Mouse (Mus musculus): ENCODE data around the gene Slc25a44. TPM values are rescaled to one million over a fixed set of nuclear protein-coding genes. Genes with fewer than 3 reads are reported as not detected.

Gene Slc25a44
- polyA plus RNA-seq (2012; ENCODE audit: insufficient read depth, insufficient read length, missing spikeins) = 71.0 and 78.1 TPM in 2 replicates

- H3K4me3 ChIP-seq (ENCODE audit: insufficient read depth, low read depth, low read length) = peak within 1 kb of the TSS; percentile 78
- peak within 1 kb of the TSS; percentile 64 for H3K27ac ChIP-seq (replicated peaks; ENCODE audit: low read depth, low read length)
- peaks cover 2% of the 10 kb centered on the region; the same call in 1 of the 2 replicates for H3K4me1 ChIP-seq (ENCODE audit: control insufficient read depth, insufficient read depth, insufficient read length, low read length)
These were observed at the start of gene Slc25a44 for GRCm38 (mm10) chr3:88424605-88425329. Gene Slc25a44 (minus strand): TSS chr3:88425139.

GRCm38 (mm10) chr3:88473571-88473970 is 48.6 kb upstream of the Slc25a44 start:
- Histone ChIP-seq H3K27ac (replicated peaks; ENCODE audit: low read depth, low read length) (no peak overlapping the region), H3K4me3 (ENCODE audit: insufficient read depth, low read depth, low read length) (no peak overlapping the region), H3K4me1 (ENCODE audit: control insufficient read depth, insufficient read depth, insufficient read length, low read length) (no peaks in the 10 kb centered on the region)

DNA sequence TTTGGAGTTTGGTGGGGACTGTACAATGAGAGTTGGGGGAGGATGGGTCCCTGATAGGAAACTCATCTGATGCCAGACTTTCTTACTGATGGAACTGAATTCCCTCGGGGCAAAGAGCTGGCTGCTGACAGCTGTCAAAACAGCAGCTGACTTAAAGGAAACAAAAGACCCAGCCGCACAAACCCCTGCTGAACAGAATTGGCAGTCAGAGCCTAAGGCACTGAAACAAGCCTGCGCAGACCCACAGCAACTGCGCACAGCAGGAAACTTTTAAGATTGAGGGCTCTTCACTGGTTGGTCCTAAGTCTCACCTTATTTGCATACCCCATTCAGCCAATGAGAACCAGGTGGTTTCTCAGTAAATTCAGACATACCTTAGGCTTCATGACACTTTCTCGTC is 48.1 kb upstream of the Slc25a44 start:
- Histone ChIP-seq H3K27ac (replicated peaks; ENCODE audit: low read depth, low read length) (no peak overlapping the region), H3K4me3 (ENCODE audit: insufficient read depth, low read depth, low read length) (no peak overlapping the region), H3K4me1 (ENCODE audit: control insufficient read depth, insufficient read depth, insufficient read length, low read length) (no peaks in the 10 kb centered on the region)

- H3K4me3 ChIP-seq (ENCODE audit: insufficient read depth, low read depth, low read length) = no peak overlapping the region
- no peaks in the 10 kb centered on the region for H3K4me1 ChIP-seq (ENCODE audit: control insufficient read depth, insufficient read depth, insufficient read length, low read length)
- H3K27ac ChIP-seq (replicated peaks; ENCODE audit: low read depth, low read length) = no peak overlapping the region
These were observed 46.1 kb upstream of the Slc25a44 start for GRCm38 (mm10) chr3:88470943-88471479.

DNA sequence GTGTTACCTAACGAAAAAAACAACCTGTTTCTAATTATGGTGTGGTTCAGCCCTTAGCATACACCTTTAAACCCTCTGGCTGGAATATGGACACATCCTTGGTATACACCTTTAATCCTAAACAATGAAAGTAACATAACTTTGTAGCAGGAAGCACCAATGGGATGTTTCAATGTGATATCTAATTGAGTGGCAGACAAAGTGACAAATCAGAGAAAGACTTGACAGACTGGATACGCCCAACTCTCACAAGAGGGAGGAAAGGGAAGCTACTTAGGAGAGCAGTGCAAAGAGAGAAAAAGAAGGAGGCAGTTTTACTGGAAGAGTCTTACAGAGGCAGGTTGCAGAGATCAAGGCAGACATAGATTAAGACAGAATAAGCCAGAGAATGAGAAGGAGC is 44.5 kb upstream of the Slc25a44 start:
- H3K4me3 ChIP-seq (ENCODE audit: insufficient read depth, low read depth, low read length) = no peak overlapping the region
- H3K4me1 ChIP-seq (ENCODE audit: control insufficient read depth, insufficient read depth, insufficient read length, low read length) = peaks cover 3% of the 10 kb centered on the region
- no peak overlapping the region for H3K27ac ChIP-seq (replicated peaks; ENCODE audit: low read depth, low read length)

- H3K4me1 ChIP-seq (ENCODE audit: control insufficient read depth, insufficient read depth, insufficient read length, low read length) = peaks cover 4% of the 10 kb centered on the region
- H3K4me3 ChIP-seq (ENCODE audit: insufficient read depth, low read depth, low read length) = no peak overlapping the region
- H3K27ac ChIP-seq (replicated peaks; ENCODE audit: low read depth, low read length) = no peak overlapping the region
These were observed 42.3 kb upstream of the Slc25a44 start for GRCm38 (mm10) chr3:88467116-88467824.

DNA sequence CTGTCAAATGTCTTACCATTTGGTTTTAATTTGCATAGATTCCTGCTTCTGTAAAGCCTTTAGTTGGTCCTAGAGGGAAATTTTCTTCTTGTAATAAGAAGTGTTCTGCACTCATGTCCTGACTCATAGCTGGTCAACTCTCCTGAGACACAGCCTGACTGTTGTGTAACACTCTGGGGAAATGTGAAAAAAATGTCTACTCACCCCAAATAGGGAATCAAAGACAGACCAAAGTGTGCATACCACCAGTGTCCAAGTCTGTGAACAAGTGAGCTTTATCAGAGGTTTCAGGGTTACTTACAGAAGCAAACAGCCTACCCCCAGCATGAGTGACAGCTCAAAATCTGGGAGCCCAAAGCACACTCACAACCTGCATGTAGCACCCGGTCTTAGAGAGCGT is 40.2 kb upstream of the Slc25a44 start:
- Histone ChIP-seq H3K4me1 (ENCODE audit: control insufficient read depth, insufficient read depth, insufficient read length, low read length) (peaks cover 11% of the 10 kb centered on the region), H3K4me3 (ENCODE audit: insufficient read depth, low read depth, low read length) (no peak overlapping the region), H3K27ac (replicated peaks; ENCODE audit: low read depth, low read length) (peak overlapping the region; percentile 59)

GRCm38 (mm10) chr3:88464425-88464824 is 39.5 kb upstream of the Slc25a44 start:
- H3K4me3 ChIP-seq (ENCODE audit: insufficient read depth, low read depth, low read length) = no peak overlapping the region
- peaks cover 11% of the 10 kb centered on the region for H3K4me1 ChIP-seq (ENCODE audit: control insufficient read depth, insufficient read depth, insufficient read length, low read length)
- H3K27ac ChIP-seq (replicated peaks; ENCODE audit: low read depth, low read length) = peak overlapping the region; percentile 67

- peak within 1 kb of the TSS; percentile 49 for H3K27ac ChIP-seq (replicated peaks; ENCODE audit: low read depth, low read length)
- H3K4me3 ChIP-seq (ENCODE audit: insufficient read depth, low read depth, low read length) = no peak within 1 kb of the TSS
- H3K4me1 ChIP-seq (ENCODE audit: control insufficient read depth, insufficient read depth, insufficient read length, low read length) = peaks cover 16% of the 10 kb centered on the region
These were observed 36.2 kb upstream of the Slc25a44 start, which contains the start of gene Sema4a for GRCm38 (mm10) chr3:88460983-88461696. Gene Sema4a (minus strand): TSS chr3:88461182.

DNA sequence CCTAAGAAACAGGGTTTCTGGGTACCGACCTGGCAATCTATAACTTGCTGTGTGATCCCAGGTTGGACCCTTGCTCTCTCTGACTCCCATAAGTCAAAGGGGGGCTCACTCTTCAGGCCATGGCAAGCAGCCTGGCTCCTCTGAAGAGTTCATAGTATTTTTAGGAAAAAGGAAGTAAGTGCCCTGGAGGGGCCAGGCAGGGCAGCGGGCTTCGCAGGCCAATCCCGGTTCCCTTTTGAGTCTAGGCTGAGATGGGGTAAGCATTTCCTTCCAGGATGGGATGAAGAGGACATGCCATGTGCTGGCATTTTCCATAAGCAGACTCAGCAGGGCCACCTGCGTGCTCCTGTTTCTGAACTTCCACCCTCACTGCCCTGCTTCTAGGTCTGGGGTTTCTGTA is 35.1 kb upstream of the Slc25a44 start:
- H3K4me3 ChIP-seq (ENCODE audit: insufficient read depth, low read depth, low read length) = no peak overlapping the region
- peaks cover 16% of the 10 kb centered on the region for H3K4me1 ChIP-seq (ENCODE audit: control insufficient read depth, insufficient read depth, insufficient read length, low read length)
- H3K27ac ChIP-seq (replicated peaks; ENCODE audit: low read depth, low read length) = peak overlapping the region; percentile 53

DNA sequence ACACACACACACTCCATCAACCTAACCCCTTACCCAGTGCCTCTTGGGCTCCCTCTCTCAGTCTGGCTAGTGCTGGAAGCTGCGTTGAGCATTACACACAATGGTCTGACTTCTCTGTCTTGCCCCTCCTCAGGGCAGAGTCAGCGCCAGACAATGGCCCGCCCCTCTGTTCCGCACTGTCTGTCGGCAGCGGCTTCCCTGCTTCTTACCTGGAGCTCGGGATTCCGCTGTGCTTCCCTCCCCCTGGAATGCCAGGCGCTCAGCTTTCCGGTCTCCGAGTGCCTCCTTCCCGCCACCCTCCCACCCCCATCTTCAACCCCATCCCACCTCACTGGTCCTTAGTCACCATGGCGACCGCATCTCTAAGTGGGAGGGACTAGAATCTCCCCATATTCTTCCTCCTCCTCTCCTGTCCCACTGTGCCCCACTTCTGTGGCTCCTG is 33.9 kb upstream of the Slc25a44 start:
- no peak overlapping the region for H3K27ac ChIP-seq (replicated peaks; ENCODE audit: low read depth, low read length)
- no peak overlapping the region for H3K4me3 ChIP-seq (ENCODE audit: insufficient read depth, low read depth, low read length)
- peaks cover 12% of the 10 kb centered on the region for H3K4me1 ChIP-seq (ENCODE audit: control insufficient read depth, insufficient read depth, insufficient read length, low read length)

- Histone ChIP-seq H3K4me1 (ENCODE audit: control insufficient read depth, insufficient read depth, insufficient read length, low read length) (peaks cover 12% of the 10 kb centered on the region), H3K27ac (replicated peaks; ENCODE audit: low read depth, low read length) (no peak overlapping the region), H3K4me3 (ENCODE audit: insufficient read depth, low read depth, low read length) (no peak overlapping the region)
These were observed 32.0 kb upstream of the Slc25a44 start for GRCm38 (mm10) chr3:88456746-88457532.

GRCm38 (mm10) chr3:88456313-88456712 is 31.4 kb upstream of the Slc25a44 start:
- Histone ChIP-seq H3K27ac (replicated peaks; ENCODE audit: low read depth, low read length) (no peak overlapping the region), H3K4me3 (ENCODE audit: insufficient read depth, low read depth, low read length) (no peak overlapping the region), H3K4me1 (ENCODE audit: control insufficient read depth, insufficient read depth, insufficient read length, low read length) (peaks cover 10% of the 10 kb centered on the region)

GRCm38 (mm10) chr3:88455588-88456264 is 30.8 kb upstream of the Slc25a44 start:
- no peak overlapping the region for H3K27ac ChIP-seq (replicated peaks; ENCODE audit: low read depth, low read length)
- H3K4me3 ChIP-seq (ENCODE audit: insufficient read depth, low read depth, low read length) = no peak overlapping the region
- H3K4me1 ChIP-seq (ENCODE audit: control insufficient read depth, insufficient read depth, insufficient read length, low read length) = peaks cover 5% of the 10 kb centered on the region

All from brown adipose tissue, adult 24 weeks (tissue).